Mouse (Mus musculus): ENCODE measurements around the gene Cpsf3. TPM values are rescaled to one million over a fixed set of nuclear protein-coding genes. Genes with fewer than 3 reads are reported as not detected.

Gene Cpsf3
- polyA plus RNA-seq, 2 experiments from 2014 or later: 139 to 163 TPM

DNA sequence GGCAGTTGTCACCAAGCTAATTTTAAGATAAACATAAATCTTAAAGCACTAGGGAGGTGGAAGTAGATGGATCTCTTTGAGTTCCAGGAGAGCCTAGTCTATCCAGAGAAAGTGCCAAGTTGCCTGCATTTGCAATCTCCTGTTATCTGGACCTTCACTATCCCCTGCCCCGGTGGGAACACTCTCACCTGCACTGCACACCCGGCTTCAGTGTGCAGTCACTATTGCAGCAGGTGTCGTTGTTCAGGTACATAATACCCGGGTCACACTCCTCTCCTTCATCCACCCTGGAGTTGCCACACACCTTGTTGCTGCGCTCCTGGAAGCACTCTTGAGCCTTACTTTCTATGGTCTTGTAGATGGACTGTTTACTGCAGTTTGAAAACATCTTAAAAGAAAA is 48.6 kb downstream of the Cpsf3 start:
- ATAC-seq: no peak

DNA sequence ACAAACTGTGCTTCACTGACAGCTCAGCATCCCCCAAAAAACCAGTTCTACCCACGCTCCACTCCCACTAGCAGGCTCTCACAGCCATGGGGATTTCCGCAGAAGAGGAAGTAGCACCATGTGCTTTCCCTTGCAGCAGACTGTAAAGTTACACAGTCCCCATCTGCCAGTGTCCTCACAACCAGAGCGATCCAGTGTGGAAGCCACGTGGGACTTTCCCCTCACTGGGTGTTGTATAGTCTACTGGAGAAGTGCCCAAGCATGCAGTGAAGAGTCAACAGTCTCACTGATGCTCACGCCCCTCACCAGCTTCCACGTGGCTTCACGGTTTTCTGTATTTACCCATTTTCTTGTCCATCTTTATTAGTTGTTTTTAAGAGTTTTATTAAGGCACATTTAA is 50.7 kb downstream of the Cpsf3 start:
- peak; percentile 93 for ATAC-seq

DNA sequence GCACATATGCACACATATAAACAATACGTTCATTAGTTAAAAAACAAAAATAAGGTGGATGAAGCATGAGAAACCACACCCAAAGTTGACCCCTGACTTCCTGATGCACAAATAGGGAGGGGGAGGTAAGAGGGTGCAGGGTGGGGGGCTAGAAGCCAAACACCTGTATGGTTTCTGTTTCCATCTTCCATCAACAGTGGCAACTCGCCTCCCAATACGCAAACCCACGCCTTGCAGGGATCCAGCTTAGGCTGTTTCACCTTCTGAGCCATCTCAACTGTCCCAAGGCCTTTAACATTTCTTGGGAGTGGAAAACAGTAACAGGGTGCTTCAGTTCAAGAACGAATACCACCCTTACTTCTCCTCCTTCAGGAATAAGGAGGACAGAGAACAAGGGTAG is 52.0 kb downstream of the Cpsf3 start:
- ATAC-seq: no peak

DNA sequence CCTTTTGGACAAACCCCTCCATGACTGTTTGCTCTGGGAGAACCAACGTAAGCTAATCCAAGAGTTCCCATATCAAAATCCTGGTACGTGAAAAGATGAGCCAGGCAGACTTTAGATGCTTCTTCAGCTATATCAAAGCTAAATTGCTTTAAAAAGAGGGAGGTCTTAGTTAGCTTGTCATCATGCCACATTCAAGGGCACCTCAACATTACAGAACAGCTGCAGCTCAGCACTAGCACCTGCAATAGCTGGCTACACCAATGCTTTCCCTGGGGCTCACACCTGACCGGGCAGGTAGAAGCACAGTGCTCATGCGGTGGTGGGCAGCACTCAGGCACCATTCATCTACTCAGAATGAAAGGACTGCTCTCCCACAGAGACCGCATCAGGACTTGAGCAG is 55.5 kb downstream of the Cpsf3 start:
- ATAC-seq: no peak

DNA sequence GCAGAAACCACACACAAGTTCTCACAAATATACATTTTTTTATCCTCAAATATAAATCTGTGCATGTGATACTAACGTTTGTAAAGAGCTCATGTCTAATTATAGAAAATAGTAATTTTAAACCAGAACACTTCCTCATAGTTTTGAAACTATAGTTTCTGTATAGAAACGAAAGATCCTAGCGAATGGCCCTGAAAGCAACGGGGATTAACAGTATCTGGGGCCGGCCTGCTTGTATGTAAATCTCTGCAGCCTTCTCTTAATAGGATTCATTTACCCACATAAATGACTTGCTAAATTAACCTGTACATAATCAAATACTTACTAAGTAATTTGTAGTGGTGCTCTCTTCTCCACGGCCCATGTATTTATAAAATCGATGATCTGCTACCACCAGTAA is 61.8 kb downstream of the Cpsf3 start:
- ATAC-seq: no peak

DNA sequence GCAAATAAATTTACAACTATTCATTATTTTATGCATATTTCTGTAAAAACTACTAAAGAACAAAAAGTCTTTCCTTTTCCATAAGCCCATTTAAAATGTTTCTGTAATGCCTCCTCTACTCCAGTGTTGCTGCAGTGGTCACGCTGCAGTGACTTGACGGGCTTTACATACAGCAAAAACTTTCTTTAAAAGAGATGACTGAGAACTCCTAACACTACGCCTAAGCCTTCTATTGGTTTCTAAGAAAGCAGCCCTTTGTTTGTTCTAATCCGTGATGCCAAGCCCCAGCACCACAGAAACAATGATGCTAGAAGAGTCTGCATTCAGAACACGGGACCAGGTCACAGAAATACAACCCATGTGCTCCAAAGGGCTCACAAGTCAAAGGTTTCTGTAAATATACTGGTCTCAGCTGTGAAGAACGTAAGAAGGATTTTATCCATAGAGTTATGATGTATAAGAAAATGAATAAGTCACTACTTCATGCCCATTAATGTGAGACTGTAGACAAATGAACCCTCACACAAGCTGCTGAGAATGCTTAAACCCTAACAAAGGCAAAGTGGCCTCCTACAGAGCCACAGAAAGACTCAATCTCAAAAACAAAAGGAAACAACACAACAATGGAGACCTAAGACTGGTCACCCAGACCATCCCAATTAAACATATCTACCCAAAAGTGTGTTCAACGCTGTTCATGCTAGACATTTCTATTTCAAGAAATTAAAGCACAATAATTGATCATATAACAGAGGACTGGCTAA is 65.1 kb downstream of the Cpsf3 start:
- ATAC-seq: no peak

DNA sequence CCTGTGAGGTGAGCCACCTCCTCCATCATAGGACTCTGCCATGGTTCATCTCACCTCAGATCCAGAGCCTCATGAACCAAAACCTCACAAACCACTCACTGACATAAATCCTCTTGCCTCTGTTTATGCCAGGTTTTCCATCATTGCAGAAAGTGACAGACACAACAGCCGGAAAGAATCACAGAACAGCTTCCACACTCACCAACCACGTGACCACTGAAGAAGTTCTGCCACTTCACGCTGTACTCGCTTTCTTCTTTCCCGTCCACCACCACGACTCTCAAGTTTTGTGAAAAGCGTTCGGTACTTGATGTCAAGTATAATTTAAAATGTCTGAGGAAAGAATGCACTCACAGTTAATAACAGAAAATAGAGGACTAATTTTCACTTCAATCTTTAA is 68.5 kb downstream of the Cpsf3 start:
- ATAC-seq: no peak

DNA sequence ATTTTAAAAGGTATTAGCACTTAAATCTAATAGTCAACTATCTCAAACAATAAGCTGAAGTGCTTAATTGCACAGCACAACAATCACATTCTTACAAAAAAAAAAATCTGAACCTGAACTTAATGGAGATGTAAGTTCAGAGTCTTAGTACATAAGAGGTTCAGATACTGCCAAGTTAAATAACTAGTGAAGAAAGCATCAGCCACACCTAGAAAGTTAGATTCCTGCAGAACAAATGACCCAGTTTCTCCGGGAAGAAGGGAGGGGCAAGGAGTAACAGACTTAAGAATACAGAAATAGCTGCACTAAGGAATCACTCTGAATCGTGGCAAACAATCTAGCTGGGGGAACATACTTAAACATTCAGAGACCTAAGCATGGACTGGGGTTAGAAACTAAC is 77.5 kb downstream of the Cpsf3 start:
- ATAC-seq: no peak

DNA sequence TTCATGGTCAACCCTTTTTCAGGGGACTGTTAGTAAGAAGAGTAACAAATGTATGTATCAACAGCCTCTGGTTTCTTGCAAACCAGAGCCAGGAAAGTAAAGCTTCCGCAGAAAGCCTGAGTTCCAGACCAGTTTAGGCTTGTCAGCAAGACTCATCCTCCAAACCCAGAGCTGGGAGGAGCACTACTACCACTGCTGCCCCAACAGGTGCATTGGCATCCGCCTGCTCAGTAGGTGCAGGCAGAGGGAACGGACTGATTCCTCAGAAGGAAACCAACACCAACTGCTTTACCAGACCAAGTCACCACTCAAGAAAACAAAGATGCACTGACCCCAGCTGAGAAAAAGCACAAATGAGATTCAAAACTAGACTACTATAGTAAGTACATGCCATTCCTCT is 78.0 kb downstream of the Cpsf3 start:
- ATAC-seq: no peak

Other genes starting within 250 kb of the Cpsf3 start
- 10 to 100 TPM; 68.6 to 70.5 TPM for gene Itgb1bp1, start 893 bp downstream of the Cpsf3 start, polyA plus RNA-seq (2017; shearing (Covaris generic))
- gene Iah1, start 31.0 kb downstream of the Cpsf3 start, polyA plus RNA-seq (2017; shearing (Covaris generic)): 10 to 100 TPM; 45.9 to 50.2 TPM
- gene Adam17, start 88.2 kb downstream of the Cpsf3 start, polyA plus RNA-seq (2017; shearing (Covaris generic)): 10 to 100 TPM; 49.8 to 50.7 TPM
- gene Ywhaq, start 132.2 kb downstream of the Cpsf3 start, polyA plus RNA-seq (2017; shearing (Covaris generic)): 100 to 1,000 TPM; 210 to 222 TPM

All from CD4-positive, CD25-positive, alpha-beta regulatory T cell, adult 4 months (primary cell).